Mouse (Mus musculus) midbrain, embryonic 10.5 days (tissue): ENCODE data around the gene Gm20388. TPM values are rescaled to one million over a fixed set of nuclear protein-coding genes. Genes with fewer than 3 reads are reported as not detected.
"Not testable (repeated sequence)": the region's sequence is repeated elsewhere in the genome, so short reads cannot be mapped to it uniquely, and the experiment has no call there.

ENCODE experiments used
- DNase-seq: peaks from one replicate; pipeline ENCODE4 v3.0.0-alpha.2; 2017; ENCODE audit warnings: low spot score
- H3K27ac ChIP-seq: fragments of 300-500 bp; sonication (generic); replicated peaks from 2 replicates; pipeline ENCODE4 v1.5.1; 2016; ENCODE audit warnings: mild to moderate bottlenecking
- H3K27me3 ChIP-seq: fragments of 300-500 bp; sonication (generic); 2 replicates; pipeline ENCODE4 v1.6.1; 2016; ENCODE audit warnings: low read depth, mild to moderate bottlenecking; ENCODE audit not compliant: poor library complexity, severe bottlenecking
- H3K36me3 ChIP-seq: fragments of 300-500 bp; sonication (generic); 2 replicates; pipeline ENCODE4 v1.6.1; 2016; ENCODE audit warnings: mild to moderate bottlenecking, moderate library complexity
- H3K4me1 ChIP-seq: fragments of 300-500 bp; sonication (generic); 2 replicates; pipeline ENCODE4 v1.6.1; 2016
- H3K4me3 ChIP-seq: fragments of 300-500 bp; sonication (generic); 2 replicates; pipeline ENCODE4 v1.5.1; 2016; ENCODE audit warnings: mild to moderate bottlenecking, moderate library complexity
- H3K9me3 ChIP-seq: fragments of 300-500 bp; sonication (generic); replicated peaks from 2 replicates; pipeline ENCODE4 v1.6.1; 2016; ENCODE audit warnings: mild to moderate bottlenecking
- WGBS: fragments of 180-500 bp; shearing (Covaris S2); methylation state at CpG from one replicate; pipeline ENCODE4 v1.1.7; 2016; 5-methylcytosine and 5-hydroxymethylcytosine counted together
- polyA plus RNA-seq: library from polyadenylated mRNA; unstranded; fragments of >200 nt; fragmentation: Nextera tagmentation; extraction: Ambion mirVana; gene quantifications from 2 replicates; pipeline ENCODE4 v1.2.1, GENCODE M21; 2016

The Gm20388 gene
- polyA plus RNA-seq, 1 experiment from 2014 or later, result 7.1 TPM

DNA sequence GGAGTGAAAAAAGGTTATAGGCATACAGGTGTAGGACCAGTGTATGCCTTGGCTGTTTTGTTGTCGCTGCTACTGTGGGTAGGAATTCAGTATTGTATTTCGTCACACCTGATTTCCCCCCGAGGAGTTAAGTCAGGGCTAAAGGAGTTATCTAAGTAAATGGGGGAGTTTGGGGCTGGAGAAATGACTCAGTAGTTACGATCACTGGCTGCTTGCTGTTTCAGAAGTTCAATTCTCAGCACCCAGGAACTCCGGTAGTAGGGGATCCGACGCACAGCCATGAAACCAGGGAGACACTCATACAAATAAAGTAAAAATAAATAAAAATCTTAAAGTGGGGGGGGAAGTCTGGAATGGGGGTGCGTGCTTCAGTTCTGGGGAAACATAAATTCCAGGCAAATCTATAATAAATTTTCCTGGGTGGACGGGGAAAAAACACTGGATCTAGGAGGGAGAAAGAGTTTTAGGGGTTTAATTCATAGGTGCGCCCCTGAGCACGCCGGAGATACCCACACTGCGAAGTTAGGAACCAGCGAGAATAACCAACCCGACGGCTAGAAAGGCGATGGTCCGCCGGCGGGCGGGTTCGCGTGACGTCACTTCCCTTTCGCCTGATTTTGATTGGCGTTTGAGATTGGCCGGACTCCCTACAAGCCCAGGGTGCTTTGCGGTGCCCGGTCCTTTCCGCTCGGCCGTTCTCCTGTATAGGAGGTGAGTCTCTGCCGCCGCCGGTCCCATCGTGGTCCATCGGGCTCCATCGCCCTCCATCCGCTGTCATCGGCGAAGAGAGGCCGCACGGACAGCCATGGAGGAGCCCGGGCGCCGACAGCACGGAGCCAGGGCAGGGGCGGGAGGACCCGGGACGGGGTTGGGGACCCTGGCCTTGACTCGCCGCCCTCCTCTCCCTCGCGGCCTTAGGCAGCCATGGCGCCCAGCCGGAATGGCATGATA is 3191.4 kb downstream of the Gm20388 start, which contains the start of gene Rpl13:
Rpl13 (plus strand) TSS at position 616 of the 951 bp plus-strand sequence.
- Histone ChIP-seq H3K4me1 (peaks cover 18% of the 10 kb centered on the region), H3K9me3 (no peaks in the 10 kb centered on the region), H3K36me3 (peaks cover 51% of the 10 kb centered on the region), H3K4me3 (peak within 1 kb of the TSS; percentile 96), H3K27me3 (no peaks in the 10 kb centered on the region), H3K27ac (peak within 1 kb of the TSS; percentile 100)
- DNase-seq, result peak; percentile 98
- 2% methylated on average over 56 of the region's 56 CpGs for WGBS

DNA sequence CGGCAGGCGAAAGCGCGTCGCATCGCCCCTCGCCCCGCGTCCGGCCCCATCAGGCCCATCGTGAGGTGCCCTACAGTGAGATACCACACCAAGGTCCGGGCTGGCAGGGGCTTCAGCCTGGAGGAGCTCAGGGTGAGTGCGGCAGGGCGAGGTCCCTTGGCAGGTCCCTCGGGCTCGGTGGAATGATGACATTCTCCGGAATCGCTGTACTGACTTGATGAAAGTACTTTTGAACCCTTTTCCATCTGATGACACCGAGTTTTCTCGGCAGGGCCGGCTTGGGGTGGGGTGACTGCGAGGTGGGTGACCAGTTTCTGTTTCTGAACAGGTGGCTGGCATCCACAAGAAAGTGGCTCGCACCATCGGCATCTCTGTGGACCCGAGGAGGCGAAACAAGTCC is 3192.2 kb downstream of the Gm20388 start:
- not testable (repeated sequence) for DNase-seq
- WGBS, result 1% methylated on average over 26 of the region's 26 CpGs
- peaks cover 42% of the 10 kb centered on the region for H3K36me3 ChIP-seq

DNA sequence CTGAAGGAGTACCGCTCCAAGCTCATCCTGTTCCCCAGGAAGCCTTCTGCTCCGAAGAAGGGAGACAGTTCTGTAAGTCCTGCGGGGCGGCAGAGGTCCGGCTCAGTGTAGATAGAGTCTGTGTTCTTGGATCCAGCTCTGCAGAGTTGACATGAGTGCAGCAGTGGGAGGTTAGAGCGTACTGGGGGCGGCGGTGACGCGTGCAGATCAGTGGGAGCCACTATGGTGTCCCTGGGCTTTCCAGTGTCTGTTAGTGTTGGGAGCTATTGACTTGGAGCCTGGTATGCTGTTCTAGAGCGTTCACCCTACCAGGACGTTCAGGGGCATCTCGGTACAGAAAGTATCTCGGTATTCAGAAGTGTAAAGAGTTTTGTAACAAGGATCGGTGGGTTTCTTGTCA is 3192.6 kb downstream of the Gm20388 start:
- no peak for DNase-seq
- H3K27ac ChIP-seq, result peak overlapping the region; percentile 100
- H3K36me3 ChIP-seq, result peaks cover 38% of the 10 kb centered on the region
- WGBS, result 21% methylated on average over 15 of the region's 15 CpGs
- no peaks in the 10 kb centered on the region for H3K9me3 ChIP-seq
- H3K4me3 ChIP-seq, result peak overlapping the region; percentile 96
- H3K27me3 ChIP-seq, result no peaks in the 10 kb centered on the region
- peaks cover 18% of the 10 kb centered on the region for H3K4me1 ChIP-seq

More for the DNA sequence above, 3192.2 kb downstream of the Gm20388 start:
- H3K27me3 ChIP-seq, H3K9me3 ChIP-seq: not testable (repeated sequence)
- H3K4me1 ChIP-seq, result peaks cover 18% of the 10 kb centered on the region
- peak overlapping the region; percentile 100 for H3K27ac ChIP-seq
- H3K4me3 ChIP-seq, result peak overlapping the region; percentile 96

DNA sequence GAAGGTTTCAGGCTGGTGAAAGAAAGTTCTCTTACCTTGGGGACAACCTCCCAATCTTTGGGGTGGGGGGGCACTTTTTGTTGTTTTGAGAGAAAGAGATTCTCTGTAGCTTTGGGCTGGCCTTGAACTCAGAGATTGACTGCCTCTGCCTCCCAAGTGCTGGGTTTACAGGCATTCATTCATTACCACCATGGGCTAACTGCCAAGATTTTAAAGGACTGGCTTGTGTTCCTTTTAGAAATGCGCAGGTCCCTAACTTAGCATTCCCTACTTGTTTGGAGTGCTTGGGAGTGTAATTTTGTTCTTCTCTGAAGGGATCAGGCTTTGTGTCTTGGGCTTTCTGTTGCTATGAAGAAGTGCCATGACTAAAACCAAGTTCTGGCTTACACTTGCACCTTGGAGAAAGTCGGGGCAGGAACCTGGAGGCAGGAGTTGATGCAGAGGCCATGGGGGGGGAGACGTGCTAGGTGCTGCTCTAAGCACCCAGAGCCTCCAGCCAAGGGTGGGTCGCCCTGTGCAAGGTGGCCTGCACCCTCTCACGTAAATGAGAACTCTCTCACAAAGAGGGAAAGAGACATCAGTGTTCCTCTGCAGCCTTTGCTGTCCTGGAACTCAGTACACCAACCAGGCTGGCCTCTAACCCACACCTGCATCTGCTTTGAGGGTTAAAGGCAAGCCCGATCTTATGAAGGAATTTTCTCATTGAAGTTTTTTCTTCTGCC is 3193.6 kb downstream of the Gm20388 start:
- Histone ChIP-seq H3K36me3 (peaks cover 34% of the 10 kb centered on the region), H3K9me3 (no peaks in the 10 kb centered on the region), H3K4me3 (peak overlapping the region; percentile 96), H3K27ac (no peak overlapping the region), H3K4me1 (peaks cover 18% of the 10 kb centered on the region), H3K27me3 (no peaks in the 10 kb centered on the region)
- WGBS, result 94% methylated on average over 6 of the region's 6 CpGs
- no peak for DNase-seq

DNA sequence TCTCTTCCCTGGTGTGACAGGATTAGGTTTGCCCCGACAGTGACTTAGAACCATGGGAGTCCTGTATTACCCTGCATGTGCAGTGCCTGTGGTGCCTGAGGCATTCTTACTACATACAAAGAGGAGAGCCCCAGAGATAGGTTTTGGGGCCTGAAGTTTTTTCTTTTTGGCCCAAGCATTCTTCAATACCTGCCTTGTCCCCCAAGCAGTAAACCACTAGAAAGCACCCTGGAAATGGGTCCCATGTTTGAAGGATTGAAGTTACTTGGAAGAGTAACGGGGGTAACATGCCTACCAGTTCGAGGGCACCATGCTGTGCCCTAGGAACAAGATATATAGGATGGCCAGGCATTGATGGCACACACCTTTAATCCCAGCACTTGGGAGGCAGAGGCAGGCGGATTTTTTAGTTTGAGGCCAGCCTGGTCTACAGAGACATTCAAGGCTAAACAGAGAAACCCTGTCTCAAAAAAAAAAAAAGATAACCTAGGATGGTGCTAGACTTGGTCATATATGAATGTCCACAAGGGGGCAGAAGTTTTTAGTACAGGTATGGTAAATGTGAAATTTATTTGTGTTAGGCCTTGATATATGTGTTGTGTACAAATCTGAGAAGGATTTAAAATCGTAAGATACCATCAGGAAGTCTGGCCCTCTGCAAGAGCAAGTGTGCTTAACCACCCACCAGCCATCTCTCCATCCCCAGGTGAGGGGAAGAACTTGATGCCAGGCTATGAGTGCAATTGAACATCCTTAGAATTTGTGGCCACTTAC is 3195.1 kb downstream of the Gm20388 start:
- Histone ChIP-seq H3K4me1 (peaks cover 19% of the 10 kb centered on the region), H3K27ac (no peak overlapping the region), H3K27me3 (no peaks in the 10 kb centered on the region), H3K4me3 (no peak overlapping the region), H3K9me3 (no peaks in the 10 kb centered on the region), H3K36me3 (peaks cover 34% of the 10 kb centered on the region)
- 70% methylated on average over 5 of the region's 5 CpGs for WGBS
- no peak for DNase-seq

DNA sequence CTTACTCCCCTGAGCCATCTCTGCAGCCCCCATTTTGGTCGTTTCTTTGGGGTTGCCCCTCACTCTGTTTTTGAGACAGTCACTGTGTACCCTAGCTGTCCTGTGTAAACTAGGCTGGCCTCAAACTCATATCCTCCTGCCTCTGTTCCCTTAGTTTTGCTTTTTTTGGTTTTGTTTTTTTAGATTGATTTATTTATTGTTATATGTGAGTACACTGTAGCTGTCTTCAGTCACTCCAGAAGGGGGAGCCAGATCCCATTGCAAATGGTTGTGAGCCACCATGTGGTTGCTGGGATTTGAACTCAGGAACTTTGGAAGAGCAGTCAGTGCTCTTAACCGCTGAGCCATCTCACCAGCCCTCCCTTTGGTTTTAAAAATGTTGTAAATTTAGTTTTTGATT is 3195.9 kb downstream of the Gm20388 start:
- WGBS, result 51% methylated on average over 2 of the region's 2 CpGs
- Histone ChIP-seq H3K36me3 (peaks cover 34% of the 10 kb centered on the region), H3K27me3 (no peaks in the 10 kb centered on the region), H3K4me1 (peaks cover 26% of the 10 kb centered on the region), H3K27ac (no peak overlapping the region), H3K4me3 (no peak overlapping the region), H3K9me3 (no peaks in the 10 kb centered on the region)
- DNase-seq, result no peak

DNA sequence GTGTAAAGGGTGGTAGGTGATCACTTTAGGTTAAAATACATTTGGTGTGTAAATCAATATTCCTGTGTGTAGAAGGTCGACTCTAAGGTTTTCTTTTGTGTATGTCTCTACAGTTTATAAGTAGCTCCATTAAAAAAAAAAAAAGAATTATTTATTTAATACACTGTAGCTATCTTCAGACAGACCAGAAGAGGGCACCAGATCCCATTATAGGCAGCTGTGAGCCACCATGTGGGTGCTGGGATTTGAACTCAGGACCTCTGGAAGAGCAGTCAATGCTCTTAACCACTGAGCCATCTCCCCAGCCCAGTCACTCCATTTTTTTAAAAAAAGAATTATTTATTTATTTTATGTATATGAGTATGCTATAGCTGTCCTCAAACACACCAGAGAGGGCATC is 3197.4 kb downstream of the Gm20388 start:
- peaks cover 32% of the 10 kb centered on the region for H3K36me3 ChIP-seq
- H3K4me1 ChIP-seq, result peaks cover 24% of the 10 kb centered on the region
- no peak overlapping the region for H3K4me3 ChIP-seq
- no peak for DNase-seq
- no peaks in the 10 kb centered on the region for H3K9me3 ChIP-seq
- H3K27ac ChIP-seq, result no peak overlapping the region
- WGBS, result 71% methylated on average over 1 of the region's 1 CpGs
- no peaks in the 10 kb centered on the region for H3K27me3 ChIP-seq

DNA sequence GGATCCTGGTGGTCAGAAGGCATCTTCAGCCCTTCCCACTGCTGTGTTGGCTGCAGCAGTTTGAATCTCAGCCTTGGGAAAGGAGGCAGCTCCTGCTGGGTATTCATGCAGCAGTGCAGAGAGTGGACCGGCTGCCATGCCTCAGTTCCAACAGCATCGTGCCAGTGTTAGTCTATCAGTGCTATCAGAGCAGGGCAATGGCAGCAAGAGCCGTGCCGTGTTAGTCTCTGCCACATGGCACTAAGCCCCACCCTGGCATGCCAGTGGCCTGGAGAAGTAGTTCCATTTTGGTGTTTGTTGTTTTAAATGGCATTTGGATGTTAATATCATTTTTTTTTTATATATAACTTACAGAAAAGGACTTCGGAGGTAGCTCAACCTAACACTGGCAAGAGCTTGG is 3198.3 kb downstream of the Gm20388 start:
- Histone ChIP-seq H3K9me3 (no peaks in the 10 kb centered on the region), H3K36me3 (peaks cover 22% of the 10 kb centered on the region), H3K4me3 (no peak overlapping the region), H3K27ac (no peak overlapping the region), H3K27me3 (no peaks in the 10 kb centered on the region), H3K4me1 (peaks cover 15% of the 10 kb centered on the region)
- 85% methylated on average over 5 of the region's 5 CpGs for WGBS
- no peak for DNase-seq

DNA sequence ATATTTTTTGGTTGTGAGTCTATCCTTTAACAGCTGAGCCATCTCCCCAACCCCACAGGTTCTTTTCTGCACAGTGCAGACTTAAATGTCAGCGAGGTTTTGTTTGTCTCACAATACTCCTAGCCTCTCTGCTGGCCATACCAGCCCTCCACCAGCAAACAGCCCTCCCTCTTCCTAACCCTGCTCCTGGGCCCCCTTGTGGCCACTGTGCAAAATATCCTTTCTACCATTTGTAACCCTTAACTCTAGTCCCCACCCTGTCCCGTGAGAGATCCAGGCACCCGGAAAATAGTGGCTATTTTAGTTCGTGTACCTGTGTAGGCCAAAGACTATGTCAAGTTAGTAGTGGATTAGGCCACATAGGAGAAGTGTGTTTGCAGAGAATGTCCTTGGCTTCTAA is 3200.0 kb downstream of the Gm20388 start:
- Histone ChIP-seq H3K27me3 (peaks cover 16% of the 10 kb centered on the region), H3K9me3 (no peaks in the 10 kb centered on the region), H3K36me3 (peaks cover 5% of the 10 kb centered on the region), H3K4me3 (no peak overlapping the region), H3K4me1 (peaks cover 9% of the 10 kb centered on the region), H3K27ac (no peak overlapping the region)
- DNase-seq, result peak; percentile 67
- 18% methylated on average over 4 of the region's 4 CpGs for WGBS

DNA sequence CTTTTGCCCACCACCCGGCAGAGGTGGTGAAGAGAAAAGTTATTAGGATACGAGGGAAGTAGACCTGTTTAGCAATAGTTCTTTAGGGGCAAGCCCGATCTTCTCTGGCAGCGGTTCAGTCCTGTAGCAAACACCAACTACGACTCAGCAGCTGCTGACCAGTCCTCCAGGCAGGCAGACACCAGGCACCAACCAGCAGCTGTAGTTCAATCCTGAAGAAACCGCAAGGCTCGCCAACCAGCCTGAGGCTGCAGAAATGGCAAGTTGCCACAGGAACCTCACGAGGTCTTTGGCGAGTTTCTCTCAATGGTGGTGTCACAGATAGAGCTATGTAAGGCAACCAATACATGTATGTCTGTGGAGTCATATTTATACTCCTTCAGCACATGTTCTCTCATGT is 3202.3 kb downstream of the Gm20388 start:
- no peak for DNase-seq
- no peak overlapping the region for H3K4me3 ChIP-seq

DNA sequence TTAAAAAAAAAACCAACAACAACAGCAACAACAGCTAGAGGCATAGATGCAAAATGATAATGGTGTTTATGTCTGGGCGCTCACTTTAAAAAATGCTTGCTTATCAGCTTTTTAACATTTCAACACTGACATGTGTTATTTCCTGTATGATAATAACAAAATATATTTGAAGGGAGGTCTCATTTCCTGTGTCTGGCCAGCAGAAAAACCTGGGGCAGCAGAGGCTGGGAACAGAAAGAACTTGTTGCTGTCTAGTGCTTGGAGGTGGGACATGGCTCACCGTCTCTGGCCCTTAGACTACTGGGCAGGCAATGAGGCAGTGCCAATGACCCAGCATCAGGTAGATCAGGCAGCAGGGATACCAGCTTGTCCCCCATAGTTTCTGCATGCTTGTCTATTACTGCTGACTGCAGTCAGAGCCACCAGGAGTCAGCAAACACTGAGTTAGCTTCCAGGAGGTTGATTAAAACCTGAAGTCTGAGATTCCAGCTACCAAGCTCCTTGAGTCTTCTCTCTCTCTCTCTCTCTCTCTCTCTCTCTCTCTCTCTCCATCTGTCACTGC is 3203.3 kb downstream of the Gm20388 start:
- H3K4me3 ChIP-seq, result no peak overlapping the region
- peaks cover 50% of the 10 kb centered on the region for H3K27me3 ChIP-seq
- WGBS, result 82% methylated on average over 2 of the region's 2 CpGs
- no peak overlapping the region for H3K27ac ChIP-seq
- H3K4me1 ChIP-seq, result peaks cover 33% of the 10 kb centered on the region
- no peak for DNase-seq
- no peaks in the 10 kb centered on the region for H3K36me3 ChIP-seq
- no peaks in the 10 kb centered on the region for H3K9me3 ChIP-seq

More for the DNA sequence above, 3202.3 kb downstream of the Gm20388 start:
- 84% methylated on average over 9 of the region's 9 CpGs for WGBS
- no peaks in the 10 kb centered on the region for H3K9me3 ChIP-seq
- H3K27ac ChIP-seq, result no peak overlapping the region
- peaks cover 39% of the 10 kb centered on the region for H3K27me3 ChIP-seq
- H3K4me1 ChIP-seq, result peaks cover 30% of the 10 kb centered on the region
- no peaks in the 10 kb centered on the region for H3K36me3 ChIP-seq

DNA sequence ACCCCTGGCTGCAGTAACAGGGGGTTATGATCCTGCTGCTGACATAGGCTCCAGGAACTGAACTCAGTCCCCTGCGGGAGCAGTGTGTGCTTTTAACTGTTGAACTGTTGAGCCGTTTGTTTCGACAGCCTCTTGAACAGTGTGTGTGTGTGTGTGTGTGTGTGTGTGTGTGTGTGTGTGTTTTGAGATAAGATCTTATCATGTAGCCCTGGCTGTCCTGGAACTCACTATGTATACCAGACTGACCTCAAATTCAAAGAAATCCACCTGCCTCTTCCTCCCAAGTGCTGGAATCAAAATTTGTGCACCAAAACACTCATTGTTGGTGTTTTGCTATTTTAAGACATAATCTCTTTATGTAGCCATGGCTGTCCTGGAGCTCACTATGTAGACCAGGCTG is 3204.0 kb downstream of the Gm20388 start:
- no peak overlapping the region for H3K4me3 ChIP-seq
- H3K27ac ChIP-seq, result no peak overlapping the region
- H3K4me1 ChIP-seq, result peaks cover 33% of the 10 kb centered on the region
- H3K27me3 ChIP-seq, result peaks cover 56% of the 10 kb centered on the region
- H3K9me3 ChIP-seq, result no peaks in the 10 kb centered on the region
- no peaks in the 10 kb centered on the region for H3K36me3 ChIP-seq
- WGBS, result 87% methylated on average over 3 of the region's 3 CpGs
- DNase-seq, result no peak
